Mouse (Mus musculus): ENCODE data around the gene Gpcpd1. TPM values are rescaled to one million over a fixed set of nuclear protein-coding genes. Genes with fewer than 3 reads are reported as not detected.

Gpcpd1 gene
- polyA plus RNA-seq (2016; fragmentation: Nextera tagmentation; extraction: Ambion mirVana) = 74.9 and 76.6 TPM in 2 replicates

- Histone ChIP-seq H3K36me3 (no peaks in the 10 kb centered on the region), H3K9ac (no peak within 1 kb of the TSS)
- WGBS = 93% methylated on average over 7 of the region's 7 CpGs
These were observed at the start of gene Gpcpd1 for GRCm38 (mm10) chr2:132587240-132587779. Gpcpd1 (minus strand) TSS chr2:132587729.

GRCm38 (mm10) chr2:132636534-132636933 lies 49.0 kb upstream of the Gpcpd1 start:
- Histone ChIP-seq H3K4me1 (no peaks in the 10 kb centered on the region), H3K9me3 (no peaks in the 10 kb centered on the region), H3K9ac (no peak overlapping the region), H3K4me3 (no peak overlapping the region), H3K27me3 (replicated peaks) (no peaks in the 10 kb centered on the region), H3K36me3 (no peaks in the 10 kb centered on the region), H3K27ac (no peak overlapping the region), H3K4me2 (replicated peaks) (no peak overlapping the region)
- WGBS = 93% methylated on average over 1 of the region's 1 CpGs
- ATAC-seq (ENCODE audit: low FRiP score, low read depth) = no peak

More at GRCm38 (mm10) chr2:132587240-132587779, at the start of gene Gpcpd1:
- no peaks in the 10 kb centered on the region for H3K9me3 ChIP-seq
- H3K4me2 ChIP-seq (replicated peaks) = no peak within 1 kb of the TSS
- peaks cover 3% of the 10 kb centered on the region; the same call in 1 of the 2 replicates for H3K4me1 ChIP-seq
- H3K4me3 ChIP-seq = no peak within 1 kb of the TSS
- no peaks in the 10 kb centered on the region for H3K27me3 ChIP-seq (replicated peaks)
- no peak within 1 kb of the TSS for H3K27ac ChIP-seq
- no peak for ATAC-seq (ENCODE audit: low FRiP score, low read depth)

- Histone ChIP-seq H3K36me3 (no peaks in the 10 kb centered on the region), H3K4me3 (no peak overlapping the region), H3K4me2 (replicated peaks) (no peak overlapping the region), H3K4me1 (no peaks in the 10 kb centered on the region), H3K27me3 (replicated peaks) (no peaks in the 10 kb centered on the region), H3K27ac (no peak overlapping the region), H3K9ac (no peak overlapping the region), H3K9me3 (no peaks in the 10 kb centered on the region)
- WGBS = 90% methylated on average over 2 of the region's 2 CpGs
- no peak for ATAC-seq (ENCODE audit: low FRiP score, low read depth)
These were observed 41.1 kb upstream of the Gpcpd1 start for GRCm38 (mm10) chr2:132628626-132629025.

GRCm38 (mm10) chr2:132623092-132623491 lies 35.6 kb upstream of the Gpcpd1 start:
- Histone ChIP-seq H3K27ac (no peak overlapping the region), H3K9me3 (no peaks in the 10 kb centered on the region), H3K36me3 (no peaks in the 10 kb centered on the region), H3K4me1 (no peaks in the 10 kb centered on the region), H3K4me3 (no peak overlapping the region), H3K4me2 (replicated peaks) (no peak overlapping the region), H3K27me3 (replicated peaks) (no peaks in the 10 kb centered on the region), H3K9ac (no peak overlapping the region)
- 76% methylated on average over 1 of the region's 1 CpGs for WGBS
- ATAC-seq (ENCODE audit: low FRiP score, low read depth) = no peak

GRCm38 (mm10) chr2:132617693-132618092 lies 30.2 kb upstream of the Gpcpd1 start:
- Histone ChIP-seq H3K4me3 (no peak overlapping the region), H3K9ac (no peak overlapping the region), H3K9me3 (no peaks in the 10 kb centered on the region), H3K27ac (no peak overlapping the region), H3K4me1 (no peaks in the 10 kb centered on the region), H3K4me2 (replicated peaks) (no peak overlapping the region), H3K36me3 (no peaks in the 10 kb centered on the region), H3K27me3 (replicated peaks) (no peaks in the 10 kb centered on the region)
- 66% methylated on average over 3 of the region's 3 CpGs for WGBS
- no peak for ATAC-seq (ENCODE audit: low FRiP score, low read depth)

- no peak overlapping the region for H3K9ac ChIP-seq
- no peak overlapping the region for H3K27ac ChIP-seq
- no peak overlapping the region for H3K4me2 ChIP-seq (replicated peaks)
- H3K9me3 ChIP-seq = no peaks in the 10 kb centered on the region
- ATAC-seq (ENCODE audit: low FRiP score, low read depth) = no peak
- H3K4me1 ChIP-seq = no peaks in the 10 kb centered on the region
- no peaks in the 10 kb centered on the region for H3K36me3 ChIP-seq
- no peaks in the 10 kb centered on the region for H3K27me3 ChIP-seq (replicated peaks)
- no peak overlapping the region for H3K4me3 ChIP-seq
- WGBS = 85% methylated on average over 5 of the region's 5 CpGs
These were observed 26.2 kb upstream of the Gpcpd1 start for GRCm38 (mm10) chr2:132613581-132614188.

GRCm38 (mm10) chr2:132611551-132612233 lies 24.2 kb upstream of the Gpcpd1 start:
- no peaks in the 10 kb centered on the region for H3K36me3 ChIP-seq
- no peak overlapping the region for H3K4me2 ChIP-seq (replicated peaks)
- H3K4me1 ChIP-seq = no peaks in the 10 kb centered on the region; the same call in 1 of the 2 replicates
- no peak for ATAC-seq (ENCODE audit: low FRiP score, low read depth)
- H3K27ac ChIP-seq = no peak overlapping the region
- no peaks in the 10 kb centered on the region for H3K9me3 ChIP-seq
- no peak overlapping the region for H3K4me3 ChIP-seq
- no peak overlapping the region for H3K9ac ChIP-seq
- 90% methylated on average over 4 of the region's 4 CpGs for WGBS
- H3K27me3 ChIP-seq (replicated peaks) = no peaks in the 10 kb centered on the region

GRCm38 (mm10) chr2:132607141-132608093 lies 19.9 kb upstream of the Gpcpd1 start:
- H3K4me3 ChIP-seq = no peak overlapping the region
- no peaks in the 10 kb centered on the region for H3K36me3 ChIP-seq
- no peaks in the 10 kb centered on the region for H3K27me3 ChIP-seq (replicated peaks)
- WGBS = 57% methylated on average over 10 of the region's 10 CpGs
- H3K9me3 ChIP-seq = no peaks in the 10 kb centered on the region
- H3K9ac ChIP-seq = no peak overlapping the region
- no peak overlapping the region for H3K27ac ChIP-seq
- ATAC-seq (ENCODE audit: low FRiP score, low read depth) = no peak
- no peaks in the 10 kb centered on the region; the same call in 1 of the 2 replicates for H3K4me1 ChIP-seq
- no peak overlapping the region for H3K4me2 ChIP-seq (replicated peaks)

GRCm38 (mm10) chr2:132605795-132606563 lies 18.4 kb upstream of the Gpcpd1 start:
- H3K4me1 ChIP-seq = no peaks in the 10 kb centered on the region; the same call in 1 of the 2 replicates
- 85% methylated on average over 5 of the region's 5 CpGs for WGBS
- no peak overlapping the region for H3K4me2 ChIP-seq (replicated peaks)
- no peaks in the 10 kb centered on the region for H3K27me3 ChIP-seq (replicated peaks)
- no peaks in the 10 kb centered on the region for H3K9me3 ChIP-seq
- ATAC-seq (ENCODE audit: low FRiP score, low read depth) = no peak
- H3K9ac ChIP-seq = no peak overlapping the region
- H3K36me3 ChIP-seq = no peaks in the 10 kb centered on the region
- no peak overlapping the region for H3K27ac ChIP-seq
- no peak overlapping the region for H3K4me3 ChIP-seq

GRCm38 (mm10) chr2:132604922-132605321 lies 17.4 kb upstream of the Gpcpd1 start:
- Histone ChIP-seq H3K9ac (no peak overlapping the region), H3K27me3 (replicated peaks) (no peaks in the 10 kb centered on the region), H3K27ac (no peak overlapping the region), H3K4me2 (replicated peaks) (no peak overlapping the region), H3K9me3 (no peaks in the 10 kb centered on the region), H3K36me3 (no peaks in the 10 kb centered on the region), H3K4me1 (no peaks in the 10 kb centered on the region; the same call in 1 of the 2 replicates), H3K4me3 (no peak overlapping the region)
- no peak for ATAC-seq (ENCODE audit: low FRiP score, low read depth)
- 85% methylated on average over 4 of the region's 4 CpGs for WGBS

GRCm38 (mm10) chr2:132603706-132604105 lies 16.2 kb upstream of the Gpcpd1 start:
- Histone ChIP-seq H3K4me2 (replicated peaks) (no peak overlapping the region), H3K4me3 (no peak overlapping the region), H3K27me3 (replicated peaks) (no peaks in the 10 kb centered on the region), H3K9ac (no peak overlapping the region), H3K36me3 (no peaks in the 10 kb centered on the region), H3K27ac (no peak overlapping the region), H3K9me3 (no peaks in the 10 kb centered on the region), H3K4me1 (no peaks in the 10 kb centered on the region; the same call in 1 of the 2 replicates)
- 79% methylated on average over 2 of the region's 2 CpGs for WGBS
- no peak for ATAC-seq (ENCODE audit: low FRiP score, low read depth)

Measured in neural tube, embryonic 12.5 days (tissue).